Mouse (Mus musculus) kidney, adult 2 months (tissue): Measurements from ENCODE around the gene Ephb3.

Source experiments
- CTCF ChIP-seq: fragments of 200-500 bp; conservative IDR thresholded peaks from 2 replicates; pipeline ENCODE4 v1.5.1; 2011; ENCODE audit warnings: low read depth, mild to moderate bottlenecking, control low read depth, low read length, moderate library complexity, mixed read lengths; ENCODE audit not compliant: insufficient read depth, insufficient read length
- POLR2A ChIP-seq: fragments of 200-500 bp; IDR thresholded peaks from one replicate; pipeline ENCODE4 v1.6.1; 2011; ENCODE audit warnings: low read depth, low read length, control low read depth

- TF ChIP-seq CTCF (no peak), POLR2A (no peak)
Observed at GRCm38 (mm10) chr16:21205093-21205886, 735 bp downstream of the Ephb3 start.
